Mouse (Mus musculus): ENCODE measurements around the gene 4930518I15Rik. TPM values are rescaled to one million over a fixed set of nuclear protein-coding genes. Genes with fewer than 3 reads are reported as not detected.
"Not testable (repeated sequence)": the region's sequence is repeated elsewhere in the genome, so short reads cannot be mapped to it uniquely, and the experiment has no call there.

4930518I15Rik gene
- polyA plus RNA-seq, 1 experiment from 2014 or later: 7.2 TPM

DNA sequence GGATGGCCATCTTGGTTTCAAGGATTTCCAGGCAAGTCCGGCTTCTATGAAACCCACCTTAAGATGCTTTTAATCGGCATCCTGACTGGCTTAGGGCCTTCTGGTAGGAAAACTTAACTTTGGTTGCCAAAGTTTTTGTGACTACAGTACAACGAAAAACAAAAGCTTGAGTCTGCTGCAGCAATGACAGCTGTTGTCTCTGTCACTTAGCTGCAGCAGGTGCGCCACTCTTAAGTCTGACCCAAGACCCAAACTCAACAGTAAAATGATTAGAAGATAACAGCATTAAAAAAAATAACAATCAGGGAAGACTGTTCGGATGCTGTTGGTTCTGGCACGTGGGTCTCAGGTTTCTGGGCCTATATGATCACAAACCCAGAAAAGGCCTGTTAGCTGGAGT lies 18.9 kb downstream of the 4930518I15Rik start:
- WGBS: 46% methylated on average over 6 of the region's 6 CpGs
- Histone ChIP-seq H3K9ac (peak overlapping the region; percentile 86), H3K27ac (ENCODE audit: low read depth) (peak overlapping the region; percentile 93), H3K9me3 (ENCODE audit: low read depth, low read length) (no peaks in the 10 kb centered on the region), H3K36me3 (ENCODE audit: insufficient read depth) (peaks cover 30% of the 10 kb centered on the region), H3K4me2 (peak overlapping the region; percentile 75), H3K4me3 (ENCODE audit: low read depth, low read length) (peak overlapping the region; percentile 91), H3K27me3 (ENCODE audit: insufficient read depth, low read length) (no peaks in the 10 kb centered on the region), H3K4me1 (ENCODE audit: insufficient read depth) (peaks cover 27% of the 10 kb centered on the region)
- no peak for DNase-seq
- no peak for ATAC-seq (ENCODE audit: insufficient read depth)
- TF ChIP-seq CTCF (IDR thresholded peaks at IDR 0.05; ENCODE audit: low read depth): no peak

GRCm38 (mm10) chr2:156834336-156834735 lies 23.4 kb downstream of the 4930518I15Rik start:
- TF ChIP-seq CTCF (IDR thresholded peaks at IDR 0.05; ENCODE audit: low read depth): no peak
- H3K4me1 ChIP-seq (ENCODE audit: insufficient read depth): peaks cover 5% of the 10 kb centered on the region; the same call in 1 of the 2 replicates
- DNase-seq (no peak), ATAC-seq (ENCODE audit: insufficient read depth) (no peak)
- WGBS: 94% methylated on average over 11 of the region's 11 CpGs
- H3K27me3 ChIP-seq (ENCODE audit: insufficient read depth, low read length): no peaks in the 10 kb centered on the region
- H3K36me3 ChIP-seq (ENCODE audit: insufficient read depth): peaks cover 73% of the 10 kb centered on the region
- H3K4me3 ChIP-seq (ENCODE audit: low read depth, low read length): no peak overlapping the region
- no peak overlapping the region for H3K27ac ChIP-seq (ENCODE audit: low read depth)
- no peak overlapping the region for H3K9ac ChIP-seq
- H3K9me3 ChIP-seq (ENCODE audit: low read depth, low read length): peaks cover 15% of the 10 kb centered on the region; the same call in 1 of the 2 replicates
- no peak overlapping the region for H3K4me2 ChIP-seq

DNA sequence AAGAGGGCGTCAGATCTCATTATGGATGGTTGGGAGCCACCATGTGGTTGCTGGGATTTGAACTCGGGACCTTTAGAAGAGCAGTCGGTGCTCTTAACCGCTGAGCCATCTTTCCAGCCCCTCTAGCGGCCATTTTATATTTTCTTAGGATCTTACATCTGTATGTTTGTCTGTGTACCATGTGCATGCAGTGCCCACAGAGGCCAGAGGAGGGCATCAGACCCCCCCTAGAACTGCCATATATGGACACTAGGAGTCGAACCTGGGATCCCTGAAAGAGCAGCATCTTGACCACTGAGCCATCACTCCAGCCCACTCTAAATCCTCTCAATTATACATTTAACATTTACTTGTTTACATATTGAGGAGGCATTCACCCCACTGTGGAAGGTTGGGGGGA lies 32.6 kb downstream of the 4930518I15Rik start:
- H3K27ac ChIP-seq (ENCODE audit: low read depth); H3K4me1 ChIP-seq (ENCODE audit: insufficient read depth); H3K4me2 ChIP-seq; H3K4me3 ChIP-seq (ENCODE audit: low read depth, low read length); ATAC-seq (ENCODE audit: insufficient read depth); H3K9me3 ChIP-seq (ENCODE audit: low read depth, low read length); H3K27me3 ChIP-seq (ENCODE audit: insufficient read depth, low read length); DNase-seq; H3K9ac ChIP-seq: not testable (repeated sequence)
- H3K36me3 ChIP-seq (ENCODE audit: insufficient read depth): 0 out of 2 replicates have a peak, but pooled peaks cover 10% of the 10 kb centered on the region
- 87% methylated on average over 6 of the region's 6 CpGs for WGBS
- TF ChIP-seq CTCF (IDR thresholded peaks at IDR 0.05; ENCODE audit: low read depth): peak; percentile 7; the same call in 1 of the 2 replicates

GRCm38 (mm10) chr2:156816116-156816515 lies 41.6 kb downstream of the 4930518I15Rik start:
- WGBS: 42% methylated on average over 1 of the region's 1 CpGs
- Histone ChIP-seq H3K4me1 (ENCODE audit: insufficient read depth) (peaks cover 11% of the 10 kb centered on the region), H3K9me3 (ENCODE audit: low read depth, low read length) (no peaks in the 10 kb centered on the region), H3K36me3 (ENCODE audit: insufficient read depth) (no peaks in the 10 kb centered on the region), H3K27me3 (ENCODE audit: insufficient read depth, low read length) (no peaks in the 10 kb centered on the region), H3K4me3 (ENCODE audit: low read depth, low read length) (no peak overlapping the region), H3K4me2 (peak overlapping the region; percentile 32; the same call in 1 of the 2 replicates), H3K27ac (ENCODE audit: low read depth) (peak overlapping the region; percentile 89), H3K9ac (no peak overlapping the region; the same call in 1 of the 2 replicates)
- ATAC-seq (ENCODE audit: insufficient read depth): 0 out of 2 replicates have a peak, but pooled peaks have one; percentile 53
- TF ChIP-seq CTCF (IDR thresholded peaks at IDR 0.05; ENCODE audit: low read depth): no peak
- DNase-seq: peak; percentile 38

GRCm38 (mm10) chr2:156815412-156815811 lies 42.3 kb downstream of the 4930518I15Rik start:
- Histone ChIP-seq H3K27ac (ENCODE audit: low read depth) (peak overlapping the region; percentile 89), H3K36me3 (ENCODE audit: insufficient read depth) (no peaks in the 10 kb centered on the region), H3K27me3 (ENCODE audit: insufficient read depth, low read length) (no peaks in the 10 kb centered on the region), H3K4me2 (peak overlapping the region; percentile 32), H3K4me1 (ENCODE audit: insufficient read depth) (peaks cover 11% of the 10 kb centered on the region), H3K4me3 (ENCODE audit: low read depth, low read length) (no peak overlapping the region), H3K9me3 (ENCODE audit: low read depth, low read length) (no peaks in the 10 kb centered on the region), H3K9ac (no peak overlapping the region)
- 47% methylated on average over 3 of the region's 3 CpGs for WGBS
- ATAC-seq (ENCODE audit: insufficient read depth): 0 out of 2 replicates have a peak, but pooled peaks have one; percentile 53
- peak; percentile 20 for DNase-seq
- TF ChIP-seq CTCF (IDR thresholded peaks at IDR 0.05; ENCODE audit: low read depth): no peak

DNA sequence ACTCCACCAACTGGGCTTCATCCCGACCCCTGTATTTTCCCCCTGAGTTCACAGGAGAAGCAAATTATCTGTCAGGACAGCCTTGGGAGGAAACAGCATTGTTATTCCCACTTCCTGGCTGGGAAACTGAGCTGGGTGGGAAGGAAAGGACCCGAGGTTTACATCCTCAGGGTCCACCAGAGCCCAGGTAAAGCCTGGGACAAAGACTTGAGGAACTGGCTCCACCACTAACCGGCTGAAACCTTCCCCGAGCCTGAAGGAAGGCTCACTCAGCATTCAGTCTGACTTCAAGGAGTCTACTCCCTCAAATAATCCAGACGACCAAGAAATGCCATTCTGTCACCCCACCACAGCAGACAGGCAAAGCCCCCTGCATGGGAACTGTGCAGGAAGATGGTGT lies 42.9 kb downstream of the 4930518I15Rik start:
- H3K4me2 ChIP-seq: peak overlapping the region; percentile 7; the same call in 1 of the 2 replicates
- peak overlapping the region; percentile 89 for H3K27ac ChIP-seq (ENCODE audit: low read depth)
- H3K4me1 ChIP-seq (ENCODE audit: insufficient read depth): peaks cover 11% of the 10 kb centered on the region
- H3K9me3 ChIP-seq (ENCODE audit: low read depth, low read length): no peaks in the 10 kb centered on the region
- H3K36me3 ChIP-seq (ENCODE audit: insufficient read depth): no peaks in the 10 kb centered on the region
- no peak for ATAC-seq (ENCODE audit: insufficient read depth)
- peak; percentile 39 for DNase-seq
- 16% methylated on average over 5 of the region's 5 CpGs for WGBS
- TF ChIP-seq CTCF (IDR thresholded peaks at IDR 0.05; ENCODE audit: low read depth): no peak
- no peak overlapping the region for H3K4me3 ChIP-seq (ENCODE audit: low read depth, low read length)
- H3K9ac ChIP-seq: no peak overlapping the region
- no peaks in the 10 kb centered on the region for H3K27me3 ChIP-seq (ENCODE audit: insufficient read depth, low read length)

DNA sequence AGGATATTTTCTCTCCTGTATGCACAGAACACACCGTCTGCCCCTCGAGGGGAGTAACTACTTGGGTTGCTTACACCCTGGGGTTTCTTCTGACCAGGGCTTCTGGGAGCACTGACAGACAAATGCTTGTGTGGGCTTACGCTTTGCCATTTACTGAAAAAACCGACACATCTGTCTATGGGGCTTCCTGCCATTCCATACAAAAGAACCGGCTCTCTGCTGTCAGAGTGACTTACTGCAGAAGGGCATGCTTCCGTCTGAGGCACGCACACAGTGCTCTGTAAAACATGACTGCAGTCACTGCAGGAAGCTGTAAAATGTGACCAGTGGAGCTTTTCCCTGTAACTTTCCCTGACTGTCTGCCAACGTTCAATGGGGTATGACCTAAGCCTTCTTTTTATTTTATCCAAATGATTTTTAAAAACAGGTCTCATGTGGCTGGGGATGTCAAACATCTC lies 43.4 kb downstream of the 4930518I15Rik start:
- H3K27me3 ChIP-seq (ENCODE audit: insufficient read depth, low read length): no peaks in the 10 kb centered on the region
- ATAC-seq (ENCODE audit: insufficient read depth): no peak
- no peak overlapping the region for H3K9ac ChIP-seq
- peaks cover 11% of the 10 kb centered on the region for H3K4me1 ChIP-seq (ENCODE audit: insufficient read depth)
- 7% methylated on average over 8 of the region's 8 CpGs for WGBS
- H3K27ac ChIP-seq (ENCODE audit: low read depth): peak overlapping the region; percentile 89
- peak overlapping the region; percentile 7; the same call in 1 of the 2 replicates for H3K4me2 ChIP-seq
- no peak overlapping the region for H3K4me3 ChIP-seq (ENCODE audit: low read depth, low read length)
- DNase-seq: peak; percentile 69
- TF ChIP-seq CTCF (IDR thresholded peaks at IDR 0.05; ENCODE audit: low read depth): no peak
- no peaks in the 10 kb centered on the region for H3K9me3 ChIP-seq (ENCODE audit: low read depth, low read length)
- no peaks in the 10 kb centered on the region for H3K36me3 ChIP-seq (ENCODE audit: insufficient read depth)

Data from lung, embryonic 14.5 days (tissue).